Mouse (Mus musculus): ENCODE data around the gene Ddx55. TPM values are rescaled to one million over a fixed set of nuclear protein-coding genes. Genes with fewer than 3 reads are reported as not detected.
A peak's percentile ranks its signal among the peaks of the same experiment; 100 is the strongest.
"Not testable (repeated sequence)": the region's sequence is repeated elsewhere in the genome, so short reads cannot be mapped to it uniquely, and the experiment has no call there.

Ddx55 gene
- polyA plus RNA-seq, 1 experiment from 2014 or later = 5.1 TPM

GRCm38 (mm10) chr5:124538813-124539792, 13.6 kb upstream of the Ddx55 start:
- peaks cover 49% of the 10 kb centered on the region for H3K4me1 ChIP-seq (replicated peaks)
- H3K27ac ChIP-seq (replicated peaks) = no peak overlapping the region
- ATAC-seq (ENCODE audit: insufficient read depth) = no peak
- H3K9ac ChIP-seq = no peak overlapping the region
- peaks cover 20% of the 10 kb centered on the region for H3K36me3 ChIP-seq (replicated peaks)
- WGBS (ENCODE audit: insufficient replicate concordance) = 70% methylated on average over 16 of the region's 16 CpGs
- no peaks in the 10 kb centered on the region for H3K9me3 ChIP-seq (replicated peaks)
- no peak overlapping the region for H3K4me3 ChIP-seq (replicated peaks)
- H3K27me3 ChIP-seq = 0 out of 2 replicates have a peak, but pooled peaks cover 7% of the 10 kb centered on the region
- no peak overlapping the region for H3K4me2 ChIP-seq

GRCm38 (mm10) chr5:124539905-124540304, 12.8 kb upstream of the Ddx55 start:
- 0 out of 2 replicates have a peak, but pooled peaks cover 7% of the 10 kb centered on the region for H3K27me3 ChIP-seq
- 70% methylated on average over 4 of the region's 4 CpGs for WGBS (ENCODE audit: insufficient replicate concordance)
- ATAC-seq (ENCODE audit: insufficient read depth) = no peak
- peak overlapping the region; percentile 97 for H3K4me3 ChIP-seq (replicated peaks)
- H3K4me1 ChIP-seq (replicated peaks) = peaks cover 50% of the 10 kb centered on the region
- H3K36me3 ChIP-seq (replicated peaks) = peaks cover 28% of the 10 kb centered on the region
- H3K9ac ChIP-seq = peak overlapping the region; percentile 58
- peak overlapping the region; percentile 93; the same call in 1 of the 2 replicates for H3K27ac ChIP-seq (replicated peaks)
- H3K9me3 ChIP-seq (replicated peaks) = no peaks in the 10 kb centered on the region
- peak overlapping the region; percentile 76 for H3K4me2 ChIP-seq

- Histone ChIP-seq H3K4me1 (replicated peaks) (peaks cover 46% of the 10 kb centered on the region), H3K27ac (replicated peaks) (peak within 1 kb of the TSS; percentile 93), H3K36me3 (replicated peaks) (peaks cover 33% of the 10 kb centered on the region), H3K4me3 (replicated peaks) (peak within 1 kb of the TSS; percentile 97), H3K4me2 (peak within 1 kb of the TSS; percentile 82), H3K9ac (peak within 1 kb of the TSS; percentile 91), H3K27me3 (0 out of 2 replicates have a peak, but pooled peaks cover 7% of the 10 kb centered on the region), H3K9me3 (replicated peaks) (no peaks in the 10 kb centered on the region)
- WGBS (ENCODE audit: insufficient replicate concordance) = under 1% methylated on average over 35 of the region's 35 CpGs
- peak; percentile 93 for ATAC-seq (ENCODE audit: insufficient read depth)
Observed at GRCm38 (mm10) chr5:124540383-124540786, 12.3 kb upstream of the Ddx55 start, which contains the start of gene Tmed2. Gene Tmed2 (plus strand): TSS chr5:124540695.

- H3K4me2 ChIP-seq = peak overlapping the region; percentile 82
- no peaks in the 10 kb centered on the region for H3K9me3 ChIP-seq (replicated peaks)
- H3K9ac ChIP-seq = peak overlapping the region; percentile 91
- H3K27ac ChIP-seq (replicated peaks) = peak overlapping the region; percentile 93
- peaks cover 39% of the 10 kb centered on the region for H3K36me3 ChIP-seq (replicated peaks)
- peak overlapping the region; percentile 97 for H3K4me3 ChIP-seq (replicated peaks)
- H3K4me1 ChIP-seq (replicated peaks) = peaks cover 46% of the 10 kb centered on the region
- H3K27me3 ChIP-seq = 0 out of 2 replicates have a peak, but pooled peaks cover 7% of the 10 kb centered on the region
- under 1% methylated on average over 64 of the region's 89 CpGs for WGBS (ENCODE audit: insufficient replicate concordance)
- peak; percentile 89 for ATAC-seq (ENCODE audit: insufficient read depth)
Observed at GRCm38 (mm10) chr5:124540905-124541601, 11.6 kb upstream of the Ddx55 start.

GRCm38 (mm10) chr5:124541602-124541973, 11.1 kb upstream of the Ddx55 start:
- peak overlapping the region; percentile 93 for H3K27ac ChIP-seq (replicated peaks)

GRCm38 (mm10) chr5:124550737-124551136, 1.9 kb upstream of the Ddx55 start:
- not testable (repeated sequence) for ATAC-seq (ENCODE audit: insufficient read depth); H3K4me3 ChIP-seq (replicated peaks); H3K27ac ChIP-seq (replicated peaks); H3K9ac ChIP-seq; H3K27me3 ChIP-seq; H3K4me2 ChIP-seq; H3K9me3 ChIP-seq (replicated peaks)
- Histone ChIP-seq H3K36me3 (replicated peaks) (peaks cover 51% of the 10 kb centered on the region), H3K4me1 (replicated peaks) (peaks cover 21% of the 10 kb centered on the region)
- WGBS (ENCODE audit: insufficient replicate concordance) = 62% methylated on average over 4 of the region's 4 CpGs

More at GRCm38 (mm10) chr5:124541602-124541973, 11.1 kb upstream of the Ddx55 start:
- Histone ChIP-seq H3K36me3 (replicated peaks) (peaks cover 45% of the 10 kb centered on the region), H3K9me3 (replicated peaks) (no peaks in the 10 kb centered on the region), H3K9ac (peak overlapping the region; percentile 91), H3K4me1 (replicated peaks) (peaks cover 44% of the 10 kb centered on the region), H3K4me2 (peak overlapping the region; percentile 82), H3K4me3 (replicated peaks) (peak overlapping the region; percentile 97), H3K27me3 (0 out of 2 replicates have a peak, but pooled peaks cover 6% of the 10 kb centered on the region)
- ATAC-seq (ENCODE audit: insufficient read depth) = no peak
- 9% methylated on average over 8 of the region's 8 CpGs for WGBS (ENCODE audit: insufficient replicate concordance)

- peak overlapping the region; percentile 75 for H3K9ac ChIP-seq
- peak overlapping the region; percentile 82 for H3K4me2 ChIP-seq
- WGBS (ENCODE audit: insufficient replicate concordance) = 33% methylated on average over 5 of the region's 5 CpGs
- H3K9me3 ChIP-seq (replicated peaks); H3K27me3 ChIP-seq; ATAC-seq (ENCODE audit: insufficient read depth): not testable (repeated sequence)
- peaks cover 21% of the 10 kb centered on the region for H3K4me1 ChIP-seq (replicated peaks)
- H3K27ac ChIP-seq (replicated peaks) = peak overlapping the region; percentile 77; the same call in 1 of the 2 replicates
- H3K4me3 ChIP-seq (replicated peaks) = peak overlapping the region; percentile 75
- peaks cover 51% of the 10 kb centered on the region for H3K36me3 ChIP-seq (replicated peaks)
Observed at GRCm38 (mm10) chr5:124551349-124552093, 1.1 kb upstream of the Ddx55 start.

GRCm38 (mm10) chr5:124552094-124552472, 581 bp upstream of the Ddx55 start:
- peak overlapping the region; percentile 75 for H3K9ac ChIP-seq
- no peaks in the 10 kb centered on the region for H3K27me3 ChIP-seq
- peaks cover 21% of the 10 kb centered on the region for H3K4me1 ChIP-seq (replicated peaks)
- H3K4me3 ChIP-seq (replicated peaks) = peak overlapping the region; percentile 75
- H3K27ac ChIP-seq (replicated peaks) = peak overlapping the region; percentile 77
- ATAC-seq (ENCODE audit: insufficient read depth) = no peak
- no peaks in the 10 kb centered on the region for H3K9me3 ChIP-seq (replicated peaks)
- 11% methylated on average over 9 of the region's 9 CpGs for WGBS (ENCODE audit: insufficient replicate concordance)
- peaks cover 51% of the 10 kb centered on the region for H3K36me3 ChIP-seq (replicated peaks)
- peak overlapping the region; percentile 82 for H3K4me2 ChIP-seq

- H3K27ac ChIP-seq (replicated peaks) = no peak overlapping the region; the same call in 1 of the 2 replicates
- H3K4me1 ChIP-seq (replicated peaks) = peaks cover 21% of the 10 kb centered on the region
- H3K36me3 ChIP-seq (replicated peaks) = peaks cover 48% of the 10 kb centered on the region
- peak overlapping the region; percentile 75 for H3K9ac ChIP-seq
- H3K4me3 ChIP-seq (replicated peaks) = peak overlapping the region; percentile 75
- H3K27me3 ChIP-seq = no peaks in the 10 kb centered on the region
- ATAC-seq (ENCODE audit: insufficient read depth) = no peak
- no peaks in the 10 kb centered on the region for H3K9me3 ChIP-seq (replicated peaks)
- peak overlapping the region; percentile 82 for H3K4me2 ChIP-seq
- WGBS (ENCODE audit: insufficient replicate concordance) = 60% methylated on average over 6 of the region's 6 CpGs
Observed at GRCm38 (mm10) chr5:124553607-124554006, 943 bp downstream of the Ddx55 start.

GRCm38 (mm10) chr5:124555145-124555544, 2.5 kb downstream of the Ddx55 start:
- no peaks in the 10 kb centered on the region for H3K27me3 ChIP-seq
- no peak for ATAC-seq (ENCODE audit: insufficient read depth)
- peaks cover 60% of the 10 kb centered on the region for H3K36me3 ChIP-seq (replicated peaks)

More at GRCm38 (mm10) chr5:124555145-124555544, 2.5 kb downstream of the Ddx55 start:
- no peak overlapping the region for H3K4me3 ChIP-seq (replicated peaks)
- H3K27ac ChIP-seq (replicated peaks) = no peak overlapping the region
- H3K4me2 ChIP-seq = no peak overlapping the region
- H3K9ac ChIP-seq = no peak overlapping the region
- WGBS (ENCODE audit: insufficient replicate concordance) = 71% methylated on average over 1 of the region's 1 CpGs
- no peaks in the 10 kb centered on the region for H3K9me3 ChIP-seq (replicated peaks)
- peaks cover 21% of the 10 kb centered on the region for H3K4me1 ChIP-seq (replicated peaks)
